11 mouse cellular contexts compared by ENCODE assay signal in the genomic region with DNA sequence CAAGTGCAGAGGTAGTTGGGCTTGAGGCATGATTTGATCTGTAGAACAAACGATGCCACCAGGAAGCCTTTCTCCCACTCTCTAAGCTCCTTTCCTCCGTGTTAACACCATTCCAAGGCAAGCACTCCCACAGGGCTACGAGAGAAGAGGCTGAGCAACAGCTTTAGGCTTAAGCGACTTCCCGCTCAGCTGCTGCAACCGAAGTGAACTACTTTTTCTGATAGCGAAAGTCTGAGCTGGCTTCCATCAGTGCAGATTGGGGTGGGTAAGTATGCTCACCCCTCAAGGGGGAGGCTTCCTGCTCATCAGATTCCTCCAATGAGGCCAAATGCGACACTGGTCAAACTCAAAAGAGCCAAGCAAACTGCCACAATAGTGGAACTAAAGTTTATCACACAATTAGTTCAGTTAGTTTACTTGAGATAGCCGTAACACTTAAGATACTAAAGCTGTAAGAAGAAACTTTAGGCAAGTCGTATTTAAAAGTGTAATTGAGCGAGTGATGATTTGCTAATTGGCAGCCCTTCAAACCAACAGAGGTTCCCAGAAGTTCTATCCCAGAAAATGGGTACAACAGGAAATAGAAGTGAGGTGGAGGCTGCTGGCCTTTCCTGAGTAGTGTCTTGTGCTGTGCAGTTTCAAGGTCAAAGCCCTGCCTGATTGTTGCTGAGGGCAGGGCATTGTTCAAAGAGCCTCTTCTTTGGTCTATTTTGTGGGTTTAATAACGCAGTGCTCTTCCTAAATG.
DNase-seq lines count a peak whose midpoint lies in the region; ATAC-seq and TF ChIP-seq lines count a peak whose summit lies in the region.
"Had no signal": no experiment of that assay in that cellular context is flagged by ENCODE, and none has a peak within 500 bp of the region (broad histone marks: within the 10 kb centered on the region; RNA-seq: fewer than 3 reads in every experiment).

No protein-coding gene starts in this region.

- peaks cover 20% of the 10 kb centered on the region for H3K4me1 ChIP-seq in forebrain, embryonic 10.5 days
- H3K4me1 ChIP-seq in intestine, postnatal 0 days (replicated peaks; ENCODE audit: control insufficient read depth, insufficient read depth, low read length) = no peaks in the 10 kb centered on the region
- H3K4me1 ChIP-seq in neural tube, embryonic 12.5 days = no peaks in the 10 kb centered on the region; the same call in 1 of the 2 replicates

- WGBS in forebrain, embryonic 10.5 days = 23% methylated on average over 12 of the region's 12 CpGs
- 24% methylated on average over 12 of the region's 12 CpGs for WGBS in intestine, postnatal 0 days
- 35% methylated on average over 12 of the region's 12 CpGs for WGBS in neural tube, embryonic 12.5 days

- no peaks in the 10 kb centered on the region for H3K36me3 ChIP-seq in forebrain, embryonic 10.5 days (replicated peaks)
- no peaks in the 10 kb centered on the region for H3K36me3 ChIP-seq in intestine, postnatal 0 days (ENCODE audit: control insufficient read depth, insufficient read depth)
- H3K36me3 ChIP-seq in neural tube, embryonic 12.5 days = no peaks in the 10 kb centered on the region

- no peak for TF ChIP-seq CTCF in intestine, postnatal 0 days (IDR thresholded peaks at IDR 0.05; ENCODE audit: low read depth)

- DNase-seq in left cerebral cortex, postnatal 25 days (ENCODE audit: low spot score in 2 of 2) = peak; percentile 3 to 22
- DNase-seq in left cerebral cortex, adult 9 months (ENCODE audit: low spot score in 2 of 2) = no peak
- peak; percentile 16 for DNase-seq in forebrain, embryonic 10.5 days (ENCODE audit: extremely low spot score, low spot score)
- no peak for DNase-seq in layer of hippocampus, adult 8-10 months (ENCODE audit: low spot score in 2 of 2)
- no peak for DNase-seq in layer of hippocampus, adult 9-10 months (ENCODE audit: low spot score)
- no peak for DNase-seq in layer of hippocampus, postnatal 10 days (ENCODE audit: low spot score in 2 of 2)
- DNase-seq: thymus, postnatal 4 days had no signal

- no peak overlapping the region for H3K4me3 ChIP-seq in forebrain, embryonic 10.5 days
- no peak overlapping the region; the same call in 1 of the 2 replicates for H3K4me3 ChIP-seq in intestine, postnatal 0 days (ENCODE audit: low read depth, low read length)
- H3K4me3 ChIP-seq in neural tube, embryonic 12.5 days = no peak overlapping the region
- H3K4me3 ChIP-seq: myocyte had no signal

- H3K9ac ChIP-seq in intestine, postnatal 0 days (ENCODE audit: low read depth, low read length) = no peak overlapping the region
- H3K9ac ChIP-seq in neural tube, embryonic 12.5 days = no peak overlapping the region
- H3K9ac ChIP-seq: hindbrain, embryonic 14.5 days had no signal

- peak overlapping the region; percentile 51; the same call in 1 of the 2 replicates for H3K27ac ChIP-seq in forebrain, embryonic 10.5 days
- H3K27ac ChIP-seq in intestine, postnatal 0 days (ENCODE audit: low read depth, low read length) = no peak overlapping the region
- no peak overlapping the region for H3K27ac ChIP-seq in neural tube, embryonic 12.5 days
- H3K27ac ChIP-seq: hindbrain, embryonic 14.5 days had no signal

- H3K27me3 ChIP-seq in forebrain, embryonic 10.5 days (ENCODE audit: poor library complexity, severe bottlenecking) = no peaks in the 10 kb centered on the region
- no peaks in the 10 kb centered on the region for H3K27me3 ChIP-seq in intestine, postnatal 0 days (replicated peaks; ENCODE audit: control insufficient read depth, insufficient read depth, low read length)
- H3K27me3 ChIP-seq in neural tube, embryonic 12.5 days (replicated peaks) = no peaks in the 10 kb centered on the region

- intact Hi-C loops in left cerebral cortex, postnatal 25 days (cut with DNase I) = no loop called here

- ATAC-seq in intestine, postnatal 0 days = no peak
- 0 out of 2 replicates have a peak, but pooled peaks have one; percentile 25 for ATAC-seq in neural tube, embryonic 12.5 days (ENCODE audit: low FRiP score, low read depth)

- peak overlapping the region; percentile 39 for H3K4me2 ChIP-seq in intestine, postnatal 0 days (replicated peaks; ENCODE audit: low read depth)
- no peak overlapping the region for H3K4me2 ChIP-seq in neural tube, embryonic 12.5 days (replicated peaks)
- H3K4me2 ChIP-seq: hindbrain, embryonic 14.5 days had no signal

- H3K9me3 ChIP-seq in forebrain, embryonic 10.5 days = no peaks in the 10 kb centered on the region
- no peaks in the 10 kb centered on the region for H3K9me3 ChIP-seq in intestine, postnatal 0 days (ENCODE audit: control insufficient read depth)
- H3K9me3 ChIP-seq in neural tube, embryonic 12.5 days = no peaks in the 10 kb centered on the region

Comparison
In these comparisons a context has a peak if more than half of its experiments do, and no peak if none do; other contexts are left out.
1. DNase-seq: peak in left cerebral cortex, postnatal 25 days (2 of 2) and forebrain, embryonic 10.5 days (single experiment); none in left cerebral cortex, adult 9 months (0 of 2), layer of hippocampus, adult 8-10 months (0 of 2), layer of hippocampus, adult 9-10 months (single experiment) and layer of hippocampus, postnatal 10 days (0 of 2).